Mouse (Mus musculus) C2C12 (cell line): ENCODE measurements at regions not wholly inside any gene's neighbourhood (a gene's known extent, or its start where the extent isn't known, plus 50 kb on each side); places are given as distances from the start of the nearest gene placed in this dataset.

Experiments
- CEBPB ChIP-seq: IDR thresholded peaks from one replicate; pipeline ENCODE4 v1.6.1; 2011; ENCODE audit warnings: low read depth, mild to moderate bottlenecking, control low read depth, moderate library complexity
- CTCF ChIP-seq: IDR thresholded peaks from one replicate; pipeline ENCODE4 v1.5.1; 2011; ENCODE audit not compliant: control insufficient read depth, insufficient read depth, insufficient read length
- MAX ChIP-seq: IDR thresholded peaks from one replicate; pipeline ENCODE4 v1.6.1; 2011; ENCODE audit warnings: mild to moderate bottlenecking, control low read depth
- MYOD1 ChIP-seq: IDR thresholded peaks from one replicate; pipeline ENCODE4 v1.6.1; 2011; ENCODE audit warnings: low read depth; ENCODE audit not compliant: control insufficient read depth, insufficient read length
- MYOG ChIP-seq: IDR thresholded peaks from one replicate; pipeline ENCODE4 v1.6.1; 2011; ENCODE audit not compliant: control insufficient read depth, insufficient read length; ENCODE audit errors: extremely low read depth
- USF1 ChIP-seq: IDR thresholded peaks from one replicate; pipeline ENCODE4 v1.6.1; 2011; ENCODE audit warnings: low read depth, mild to moderate bottlenecking, control low read depth, moderate library complexity

DNA sequence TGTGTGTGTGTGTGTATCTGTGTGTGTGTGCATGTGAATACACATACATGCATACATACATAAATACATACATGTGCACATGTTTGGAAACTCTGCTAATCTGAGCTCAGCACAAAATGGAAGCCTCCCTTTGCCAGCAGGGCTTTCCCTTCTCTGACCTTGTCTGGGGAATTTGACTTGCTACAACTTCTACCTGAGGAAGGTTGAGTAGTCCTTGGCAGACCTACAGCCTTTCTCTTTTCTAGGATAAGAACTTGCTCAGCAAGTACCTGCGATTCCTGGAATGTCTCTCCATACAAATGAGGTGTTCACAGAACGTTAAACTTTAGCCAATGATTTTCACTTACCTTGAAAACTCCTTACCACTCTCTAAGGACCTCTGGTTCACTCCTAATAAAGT lies 472.7 kb upstream of the Nr2f2 start:
- TF ChIP-seq CTCF (no peak), USF1 (no peak), MAX (no peak), CEBPB (no peak), MYOG (no peak), MYOD1 (no peak)
